Mouse (Mus musculus) limb, embryonic 15.5 days (tissue): Measurements from ENCODE around the gene Fbxw11. TPM values are rescaled to one million over a fixed set of nuclear protein-coding genes. Genes with fewer than 3 reads are reported as not detected.

ENCODE experiments used
- ATAC-seq: fragments of 200-750 bp; cut with Nextera tagmentation; 2 replicates; pipeline ENCODE4 v1.8.0; 2017; ENCODE audit warnings: low read depth, moderate TSS enrichment; ENCODE audit not compliant: insufficient number of reproducible peaks, low FRiP score, low TSS enrichment
- H3K27ac ChIP-seq: fragments of 300-500 bp; sonication (generic); 2 replicates; pipeline ENCODE4 v1.5.1; 2015; ENCODE audit warnings: moderate library complexity, mild to moderate bottlenecking, inconsistent platforms
- H3K27me3 ChIP-seq: fragments of 300-500 bp; sonication (generic); 2 replicates; pipeline ENCODE4 v1.6.1; 2015; ENCODE audit warnings: inconsistent platforms
- H3K36me3 ChIP-seq: fragments of 300-500 bp; sonication (generic); 2 replicates; pipeline ENCODE4 v1.6.1; 2015; ENCODE audit warnings: inconsistent platforms
- H3K4me1 ChIP-seq: fragments of 300-500 bp; sonication (generic); 2 replicates; pipeline ENCODE4 v1.6.1; 2015; ENCODE audit warnings: inconsistent platforms
- H3K4me2 ChIP-seq: fragments of 300-500 bp; sonication (generic); 2 replicates; pipeline ENCODE4 v1.6.1; 2015; ENCODE audit warnings: mild to moderate bottlenecking, inconsistent platforms
- H3K4me3 ChIP-seq: fragments of 300-500 bp; sonication (generic); 2 replicates; pipeline ENCODE4 v1.5.1; 2015; ENCODE audit warnings: mild to moderate bottlenecking, inconsistent platforms
- H3K9ac ChIP-seq: fragments of 300-500 bp; sonication (generic); 2 replicates; pipeline ENCODE4 v1.6.1; 2015; ENCODE audit warnings: inconsistent platforms
- H3K9me3 ChIP-seq: fragments of 300-500 bp; sonication (generic); 2 replicates; pipeline ENCODE4 v1.6.1; 2016; ENCODE audit warnings: inconsistent platforms
- WGBS: fragments of 180-500 bp; shearing (Covaris S2); methylation state at CpG from one replicate; pipeline ENCODE4 v1.1.7; 2015; 5-methylcytosine and 5-hydroxymethylcytosine counted together
- polyA plus RNA-seq: library from polyadenylated mRNA; unstranded; fragments of >200 nt; fragmentation: Nextera tagmentation; extraction: Ambion mirVana; gene quantifications from 2 replicates; pipeline ENCODE4 v1.2.1, GENCODE M21; 2015

The Fbxw11 gene
- 65.6 and 76.9 TPM in 2 replicates for polyA plus RNA-seq

GRCm38 (mm10) chr11:32642249-32642876, at the start of gene Fbxw11:
Gene Fbxw11, plus strand, starts transcription at chr11:32642724.
- H3K27me3 ChIP-seq: no peaks in the 10 kb centered on the region
- H3K9me3 ChIP-seq: no peaks in the 10 kb centered on the region
- H3K4me2 ChIP-seq: peak within 1 kb of the TSS; percentile 73
- under 1% methylated on average over 64 of the region's 64 CpGs for WGBS
- no peaks in the 10 kb centered on the region for H3K36me3 ChIP-seq
- H3K9ac ChIP-seq: peak within 1 kb of the TSS; percentile 98
- peaks cover 30% of the 10 kb centered on the region for H3K4me1 ChIP-seq
- peak within 1 kb of the TSS; percentile 99 for H3K27ac ChIP-seq
- peak within 1 kb of the TSS; percentile 94 for H3K4me3 ChIP-seq
- ATAC-seq: peak; percentile 94

GRCm38 (mm10) chr11:32593081-32593480, 49.4 kb upstream of the Fbxw11 start:
- WGBS: 76% methylated on average over 7 of the region's 7 CpGs
- Histone ChIP-seq H3K4me1 (peaks cover 8% of the 10 kb centered on the region), H3K27ac (no peak overlapping the region), H3K4me2 (no peak overlapping the region), H3K9me3 (no peaks in the 10 kb centered on the region), H3K36me3 (no peaks in the 10 kb centered on the region), H3K27me3 (no peaks in the 10 kb centered on the region), H3K4me3 (no peak overlapping the region), H3K9ac (no peak overlapping the region)
- ATAC-seq: no peak

- ATAC-seq: no peak
- 96% methylated on average over 4 of the region's 4 CpGs for WGBS
- Histone ChIP-seq H3K27me3 (no peaks in the 10 kb centered on the region), H3K27ac (no peak overlapping the region), H3K9ac (no peak overlapping the region), H3K36me3 (peaks cover 5% of the 10 kb centered on the region; the same call in 1 of the 2 replicates), H3K4me1 (0 out of 2 replicates have a peak, but pooled peaks cover 2% of the 10 kb centered on the region), H3K4me3 (no peak overlapping the region), H3K9me3 (no peaks in the 10 kb centered on the region), H3K4me2 (no peak overlapping the region)
Observed at GRCm38 (mm10) chr11:32594122-32594521, 48.4 kb upstream of the Fbxw11 start.

GRCm38 (mm10) chr11:32600371-32600770, 42.2 kb upstream of the Fbxw11 start:
- no peaks in the 10 kb centered on the region for H3K27me3 ChIP-seq
- ATAC-seq: no peak
- H3K9me3 ChIP-seq: no peaks in the 10 kb centered on the region
- no peak overlapping the region for H3K9ac ChIP-seq
- no peak overlapping the region for H3K4me3 ChIP-seq
- H3K36me3 ChIP-seq: peaks cover 5% of the 10 kb centered on the region; the same call in 1 of the 2 replicates
- H3K4me2 ChIP-seq: no peak overlapping the region
- peaks cover 26% of the 10 kb centered on the region for H3K4me1 ChIP-seq
- H3K27ac ChIP-seq: no peak overlapping the region
- WGBS: 89% methylated on average over 6 of the region's 6 CpGs

- no peak for ATAC-seq
- H3K4me2 ChIP-seq: no peak overlapping the region
Observed at GRCm38 (mm10) chr11:32601528-32602323, 40.8 kb upstream of the Fbxw11 start.

GRCm38 (mm10) chr11:32604663-32605062, 37.9 kb upstream of the Fbxw11 start:
- no peak for ATAC-seq
- H3K9me3 ChIP-seq: no peaks in the 10 kb centered on the region
- peak overlapping the region; percentile 83 for H3K27ac ChIP-seq

More at GRCm38 (mm10) chr11:32601528-32602323, 40.8 kb upstream of the Fbxw11 start:
- H3K36me3 ChIP-seq: peaks cover 5% of the 10 kb centered on the region; the same call in 1 of the 2 replicates
- no peak overlapping the region for H3K9ac ChIP-seq
- peaks cover 28% of the 10 kb centered on the region for H3K4me1 ChIP-seq
- no peak overlapping the region for H3K4me3 ChIP-seq
- H3K27ac ChIP-seq: no peak overlapping the region
- 43% methylated on average over 12 of the region's 12 CpGs for WGBS
- no peaks in the 10 kb centered on the region for H3K27me3 ChIP-seq
- no peaks in the 10 kb centered on the region for H3K9me3 ChIP-seq

GRCm38 (mm10) chr11:32605131-32605860, 37.2 kb upstream of the Fbxw11 start:
- H3K27ac ChIP-seq: peak overlapping the region; percentile 83
- H3K4me1 ChIP-seq: peaks cover 26% of the 10 kb centered on the region
- no peak overlapping the region for H3K4me3 ChIP-seq
- peak overlapping the region; percentile 17; the same call in 1 of the 2 replicates for H3K4me2 ChIP-seq
- no peaks in the 10 kb centered on the region for H3K36me3 ChIP-seq
- WGBS: 28% methylated on average over 7 of the region's 7 CpGs
- no peaks in the 10 kb centered on the region for H3K9me3 ChIP-seq
- H3K27me3 ChIP-seq: no peaks in the 10 kb centered on the region
- H3K9ac ChIP-seq: no peak overlapping the region
- ATAC-seq: peak; percentile 47; the same call in 1 of the 2 replicates

More at GRCm38 (mm10) chr11:32604663-32605062, 37.9 kb upstream of the Fbxw11 start:
- Histone ChIP-seq H3K9ac (no peak overlapping the region), H3K4me3 (no peak overlapping the region), H3K27me3 (no peaks in the 10 kb centered on the region), H3K4me2 (0 out of 2 replicates have a peak overlapping the region, but pooled peaks have one; percentile 6), H3K4me1 (peaks cover 26% of the 10 kb centered on the region), H3K36me3 (no peaks in the 10 kb centered on the region)
- 12% methylated on average over 4 of the region's 4 CpGs for WGBS

GRCm38 (mm10) chr11:32605907-32606306, 36.6 kb upstream of the Fbxw11 start:
- no peak for ATAC-seq
- 64% methylated on average over 3 of the region's 3 CpGs for WGBS
- H3K9me3 ChIP-seq: no peaks in the 10 kb centered on the region
- no peaks in the 10 kb centered on the region for H3K27me3 ChIP-seq
- no peak overlapping the region; the same call in 1 of the 2 replicates for H3K27ac ChIP-seq
- H3K4me1 ChIP-seq: peaks cover 26% of the 10 kb centered on the region
- H3K4me3 ChIP-seq: no peak overlapping the region
- 0 out of 2 replicates have a peak, but pooled peaks cover 3% of the 10 kb centered on the region for H3K36me3 ChIP-seq
- H3K4me2 ChIP-seq: no peak overlapping the region
- H3K9ac ChIP-seq: no peak overlapping the region

GRCm38 (mm10) chr11:32607319-32607718, 35.2 kb upstream of the Fbxw11 start:
- Histone ChIP-seq H3K4me1 (peaks cover 26% of the 10 kb centered on the region), H3K36me3 (0 out of 2 replicates have a peak, but pooled peaks cover 3% of the 10 kb centered on the region), H3K9me3 (no peaks in the 10 kb centered on the region), H3K4me3 (no peak overlapping the region), H3K4me2 (no peak overlapping the region), H3K9ac (no peak overlapping the region), H3K27me3 (no peaks in the 10 kb centered on the region), H3K27ac (no peak overlapping the region)
- ATAC-seq: no peak

GRCm38 (mm10) chr11:32610616-32611015, 31.9 kb upstream of the Fbxw11 start:
- ATAC-seq: no peak
- Histone ChIP-seq H3K27me3 (no peaks in the 10 kb centered on the region), H3K27ac (no peak overlapping the region), H3K4me2 (no peak overlapping the region), H3K9me3 (no peaks in the 10 kb centered on the region), H3K4me3 (no peak overlapping the region), H3K9ac (no peak overlapping the region), H3K36me3 (0 out of 2 replicates have a peak, but pooled peaks cover 9% of the 10 kb centered on the region), H3K4me1 (0 out of 2 replicates have a peak, but pooled peaks cover 4% of the 10 kb centered on the region)
- WGBS: 77% methylated on average over 6 of the region's 6 CpGs

- Histone ChIP-seq H3K9me3 (no peaks in the 10 kb centered on the region), H3K4me1 (0 out of 2 replicates have a peak, but pooled peaks cover 8% of the 10 kb centered on the region), H3K36me3 (0 out of 2 replicates have a peak, but pooled peaks cover 9% of the 10 kb centered on the region), H3K4me2 (no peak overlapping the region), H3K27ac (no peak overlapping the region), H3K9ac (no peak overlapping the region), H3K4me3 (no peak overlapping the region), H3K27me3 (no peaks in the 10 kb centered on the region)
- 74% methylated on average over 6 of the region's 6 CpGs for WGBS
- no peak for ATAC-seq
Observed at GRCm38 (mm10) chr11:32612304-32612703, 30.2 kb upstream of the Fbxw11 start.
